Mouse (Mus musculus) layer of hippocampus, postnatal 25 days (tissue): Measurements from ENCODE around the gene Camta1. TPM values are rescaled to one million over a fixed set of nuclear protein-coding genes. Genes with fewer than 3 reads are reported as not detected.

Experiments used
- DNase-seq, 2 experiments: peaks; one replicate each; pipeline ENCODE4 v3.0.0; 2022; ENCODE audit warnings: mixed read lengths in 2 of 2, low spot score in 1 of 2; ENCODE audit errors: extremely low spot score in 1 of 2
- total RNA-seq, 2 experiments: library from RNA; stranded (reverse); gene quantifications; 2 replicates each; pipeline ENCODE4 v1.2.3; 2021

Gene Camta1
- total RNA-seq, 2 experiments from 2014 or later: 244 to 251 TPM

DNA sequence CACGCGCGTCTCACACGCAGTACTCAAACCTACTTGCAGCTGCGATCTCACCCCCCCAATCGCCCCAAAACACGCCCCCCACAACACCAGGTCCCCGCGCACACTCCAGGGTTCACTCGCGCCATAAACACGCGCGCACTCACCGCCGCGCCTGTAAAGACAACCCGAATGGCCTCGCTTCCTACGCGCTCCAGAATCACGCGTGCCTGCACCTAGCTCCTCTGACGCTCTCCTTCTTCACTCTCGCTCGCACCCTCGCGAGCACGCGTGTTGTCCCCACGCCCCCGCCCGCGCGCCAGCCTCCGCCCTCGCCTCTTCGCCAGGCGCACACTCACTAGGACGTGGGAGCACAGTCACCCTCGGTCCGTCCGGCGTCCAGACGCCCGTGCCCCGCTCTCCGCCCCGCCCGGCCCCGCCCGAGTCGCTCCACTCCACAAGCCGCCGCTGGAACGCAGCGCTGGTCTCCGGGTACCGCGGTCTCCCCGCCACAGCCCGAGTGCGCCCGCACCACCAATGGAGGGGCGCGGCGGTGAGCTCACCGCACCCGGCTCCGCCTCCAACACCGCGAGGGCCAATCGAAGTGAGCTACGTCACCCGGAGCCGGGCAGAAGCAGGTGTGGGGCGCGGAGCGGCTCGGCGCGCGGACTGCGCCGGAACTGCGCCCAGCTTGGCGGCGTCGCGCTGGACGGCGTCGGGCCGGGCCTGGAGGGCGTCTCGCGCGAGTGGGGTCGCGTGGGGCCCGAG, 753.5 kb downstream of the Camta1 start:
- DNase-seq: peak; percentile 77 to 86

DNA sequence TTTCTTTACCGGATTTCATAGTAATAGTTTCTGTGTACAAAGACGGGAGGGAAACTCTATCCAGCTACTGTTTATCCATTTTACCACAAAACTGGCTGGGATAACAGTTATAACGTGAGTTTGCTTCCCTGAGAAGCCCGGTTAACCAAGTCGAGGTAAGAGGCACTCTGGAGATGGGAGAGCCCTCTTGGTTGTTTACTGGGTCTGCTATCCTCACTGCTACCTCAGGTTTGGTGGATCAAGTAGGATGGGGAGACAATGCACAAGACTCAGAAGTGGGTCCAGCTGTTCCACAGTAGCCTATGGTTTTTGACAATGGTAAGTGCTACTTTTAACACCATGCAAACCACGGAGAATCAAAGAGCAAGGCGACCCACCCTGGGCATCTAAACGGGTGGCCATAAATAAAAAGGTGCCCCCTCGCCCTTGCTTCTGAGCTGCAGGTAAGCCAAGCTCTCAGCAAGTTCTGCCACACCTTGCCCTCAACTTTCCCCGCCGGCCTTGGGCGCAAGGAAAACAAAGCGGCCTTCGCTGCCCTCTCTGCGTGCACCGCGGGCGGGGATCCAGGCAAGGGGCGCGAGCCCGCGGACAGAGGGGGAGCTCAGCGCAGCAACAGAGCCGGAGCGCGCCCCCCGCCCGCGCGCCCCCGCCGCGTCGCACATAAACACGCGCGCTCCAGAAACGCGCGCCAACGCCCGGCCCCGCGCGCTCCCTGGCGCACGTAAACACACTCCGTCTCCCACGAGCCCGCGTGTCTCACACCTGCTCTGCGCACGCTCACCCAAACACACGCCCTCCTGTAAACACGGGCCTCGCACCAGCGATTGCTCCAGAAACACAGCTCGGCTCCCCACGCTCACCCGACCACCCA, 754.3 kb downstream of the Camta1 start:
- DNase-seq: peak; percentile 44 to 48

DNA sequence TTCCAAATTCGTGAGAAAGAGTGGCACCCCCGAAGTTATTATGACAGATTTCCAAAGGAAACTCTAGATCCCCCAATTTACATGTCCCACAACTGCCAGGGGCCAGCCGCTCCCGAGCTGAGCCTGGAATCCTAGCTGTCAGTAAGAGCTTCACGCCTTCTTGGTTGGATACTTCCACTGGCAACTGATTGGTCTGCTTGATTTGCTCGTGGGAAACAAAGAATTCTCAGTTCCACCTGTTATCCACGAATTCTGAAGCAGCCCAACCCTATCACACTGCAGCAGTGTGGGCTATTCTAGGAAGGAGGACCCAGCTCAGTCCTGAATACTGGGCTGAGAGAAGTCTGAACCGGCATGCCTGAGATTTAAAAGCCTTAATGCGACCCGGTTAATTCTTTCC, 755.2 kb downstream of the Camta1 start:
- no peak for DNase-seq

DNA sequence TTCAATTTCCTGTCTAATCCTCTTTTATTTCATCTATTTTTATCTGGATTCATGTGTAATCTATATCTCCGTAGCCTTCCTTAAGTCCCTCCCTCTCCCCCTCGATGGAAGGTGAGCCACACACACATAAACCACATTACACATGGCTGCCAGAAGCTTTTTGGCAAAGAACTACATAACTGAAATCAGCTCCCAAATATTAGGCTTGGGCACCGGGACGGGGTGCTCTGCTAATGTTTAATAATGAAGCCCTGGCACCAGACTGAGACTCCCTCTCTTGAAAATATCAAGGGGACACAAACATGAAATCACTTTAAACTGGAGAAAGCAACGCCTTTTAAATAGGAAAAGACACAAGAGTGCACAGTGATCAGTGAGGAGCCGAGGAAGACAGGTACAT, 755.8 kb downstream of the Camta1 start:
- DNase-seq: no peak

DNA sequence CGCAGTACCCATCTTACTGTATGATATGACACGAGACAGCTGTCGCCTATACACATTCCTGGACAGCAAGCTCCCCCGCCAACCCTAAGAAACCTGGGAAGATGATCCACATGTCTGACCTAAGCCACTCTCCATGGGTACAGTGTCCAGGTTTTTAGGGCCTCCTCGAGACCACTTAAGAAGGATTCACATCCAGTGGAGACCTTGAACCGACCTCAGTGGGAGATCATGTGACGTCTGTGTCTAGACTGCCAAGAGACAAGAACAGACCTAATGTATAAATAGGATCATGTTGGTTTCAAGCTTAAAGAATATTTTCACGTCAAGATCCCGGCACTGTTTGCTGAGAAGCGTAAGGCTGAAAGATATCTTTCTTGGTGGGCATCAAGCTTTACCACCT, 757.5 kb downstream of the Camta1 start:
- no peak for DNase-seq

DNA sequence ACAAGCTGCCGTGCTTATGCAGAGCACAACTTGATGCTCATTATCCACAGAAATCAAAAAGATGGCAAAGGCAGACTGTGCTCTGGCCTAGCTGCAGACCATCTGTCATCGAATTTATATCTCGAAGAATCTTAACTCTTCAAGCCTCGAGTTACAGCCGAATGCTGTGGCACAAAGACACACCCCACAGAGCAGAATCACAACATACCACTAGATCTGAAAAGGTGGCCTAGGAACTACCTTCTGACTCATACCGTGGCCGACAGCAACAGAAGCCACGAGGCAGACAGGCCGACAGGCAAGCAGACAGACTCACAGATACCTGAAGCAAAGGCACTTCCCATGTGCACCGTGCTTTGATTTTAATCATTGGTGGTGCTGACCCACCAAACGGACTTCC, 758.0 kb downstream of the Camta1 start:
- DNase-seq: no peak

DNA sequence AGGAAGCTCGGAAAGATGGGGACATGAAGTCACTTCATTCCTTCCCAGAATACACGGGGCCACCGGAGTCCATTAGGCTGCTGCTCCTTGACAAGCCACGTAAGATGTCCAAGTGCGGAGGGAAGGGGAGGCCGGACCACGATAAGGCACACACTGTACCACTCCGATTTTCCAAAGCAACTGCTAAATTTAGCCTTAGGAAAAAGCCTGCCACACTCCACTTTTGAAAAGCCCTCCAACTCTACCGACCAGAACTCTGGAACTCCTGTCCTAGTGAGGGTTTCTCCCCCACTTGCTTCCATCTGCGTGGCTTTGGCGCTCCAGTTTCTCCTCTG, 764.6 kb downstream of the Camta1 start:
- DNase-seq: no peak

DNA sequence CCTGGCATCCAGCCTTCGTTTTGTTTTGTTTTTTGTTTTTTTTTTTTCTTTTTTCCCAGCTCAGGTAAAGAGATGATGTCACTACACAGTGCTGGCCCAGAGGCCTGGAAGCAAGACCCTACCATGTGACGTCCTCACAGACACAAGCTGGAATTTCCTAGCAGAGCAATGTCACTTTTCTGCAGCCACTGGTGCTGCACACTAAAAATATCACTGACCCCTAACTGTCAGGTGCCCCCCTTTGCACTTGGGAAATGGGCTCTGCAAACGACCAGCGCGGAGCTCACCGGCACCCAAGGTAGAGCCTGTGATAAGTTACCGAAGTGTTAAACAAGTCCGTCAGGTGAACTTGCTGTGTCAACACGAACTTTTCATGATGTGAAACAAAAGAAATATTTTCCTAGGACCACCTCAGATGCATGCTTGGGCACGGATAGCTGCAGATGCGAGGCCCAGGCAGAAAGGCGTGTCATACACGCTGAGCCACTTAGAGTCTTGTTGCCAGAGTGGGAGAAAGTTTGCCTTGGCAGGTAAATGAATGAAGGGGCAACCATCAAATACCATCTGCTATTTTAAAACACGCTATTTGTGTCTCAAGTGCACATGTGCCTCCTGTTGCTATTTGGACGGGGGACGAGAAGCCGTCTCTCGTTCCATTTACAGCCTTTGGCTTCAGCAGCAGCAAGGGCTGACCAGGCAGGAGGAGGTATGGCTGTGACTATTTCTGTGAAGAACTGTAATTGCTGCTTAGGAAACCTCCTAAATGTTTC, 765.2 kb downstream of the Camta1 start:
- no peak for DNase-seq

DNA sequence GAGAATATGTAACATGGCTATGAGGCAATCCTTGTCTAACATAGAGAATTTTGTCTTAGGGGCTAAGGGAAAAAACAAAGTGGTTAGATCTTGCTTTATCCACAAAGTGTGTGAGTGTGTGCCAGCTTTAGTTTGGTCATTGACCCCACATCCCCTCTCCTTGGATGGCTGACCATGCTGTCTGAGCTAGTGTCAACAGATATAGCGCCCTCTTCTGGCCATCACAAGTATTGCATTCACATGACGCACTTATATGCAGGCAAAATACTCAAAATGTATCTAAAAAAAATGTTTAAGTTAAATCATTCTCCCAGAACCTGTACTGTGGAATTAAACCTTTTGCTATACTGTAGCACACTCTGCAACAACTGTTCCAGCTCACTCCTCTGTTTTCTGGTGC, 766.5 kb downstream of the Camta1 start:
- DNase-seq: peak in 1 of 2 experiments; percentile 60

DNA sequence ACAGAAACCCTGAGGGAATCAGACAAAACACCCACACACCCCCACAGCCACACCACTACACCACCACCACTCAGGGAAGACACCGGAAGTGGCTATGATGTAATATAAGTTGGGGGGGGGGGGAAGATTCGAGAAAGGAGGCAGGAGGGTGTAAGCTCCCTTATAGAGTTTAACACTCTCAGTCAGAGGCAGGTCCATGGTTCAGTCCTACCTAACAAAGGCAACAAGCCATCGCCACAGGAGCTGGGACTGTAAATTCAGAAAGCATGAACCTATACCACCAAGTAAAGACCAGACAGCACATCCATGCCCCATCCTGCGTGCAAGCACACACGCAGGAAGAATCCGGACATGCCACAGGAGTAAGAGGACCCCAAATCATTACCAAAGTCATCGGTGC, 772.4 kb downstream of the Camta1 start, which contains the start of gene Gm13090:
Gene Gm13090 (plus strand): TSS at position 301 of the 400 bp plus-strand sequence.
- DNase-seq: no peak

DNA sequence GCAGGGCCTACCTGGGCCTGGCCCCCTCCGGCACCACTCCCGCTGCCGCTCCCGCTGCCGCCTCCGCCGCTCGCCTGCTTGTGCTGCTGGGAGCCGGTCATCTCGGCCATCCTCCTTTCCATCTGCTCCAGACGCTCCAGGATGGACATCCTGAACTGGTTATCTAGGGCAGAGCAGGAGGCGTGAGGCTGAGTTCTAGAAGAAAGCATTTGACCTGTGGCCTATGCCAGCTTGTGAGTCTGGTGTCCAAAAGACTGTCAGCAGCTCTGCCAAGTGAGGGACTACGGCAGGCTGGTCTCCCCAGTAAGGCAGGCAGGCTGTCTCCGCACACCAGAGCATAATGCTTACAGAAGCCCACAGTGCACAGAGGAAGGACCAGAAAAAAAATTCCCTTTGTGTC, 772.9 kb downstream of the Camta1 start:
- DNase-seq: no peak

DNA sequence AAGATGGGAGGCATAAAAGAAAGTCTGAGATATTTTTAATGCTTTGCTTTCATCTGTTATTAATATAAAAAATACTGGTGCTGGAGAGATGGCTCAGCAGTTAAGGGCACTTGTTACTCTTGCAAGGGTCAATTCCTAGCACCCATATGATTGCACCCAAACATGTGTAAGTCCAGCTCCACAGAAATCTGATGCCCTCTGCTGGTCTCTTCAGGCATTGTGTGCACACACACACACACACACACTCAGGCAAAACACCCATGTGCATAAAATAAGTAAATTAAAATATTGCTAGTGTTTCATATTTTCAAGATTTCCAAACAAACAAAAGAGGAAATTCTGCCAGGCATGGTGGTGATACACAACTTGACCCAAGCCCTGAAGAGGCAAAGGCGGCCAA, 774.3 kb downstream of the Camta1 start:
- DNase-seq: no peak

DNA sequence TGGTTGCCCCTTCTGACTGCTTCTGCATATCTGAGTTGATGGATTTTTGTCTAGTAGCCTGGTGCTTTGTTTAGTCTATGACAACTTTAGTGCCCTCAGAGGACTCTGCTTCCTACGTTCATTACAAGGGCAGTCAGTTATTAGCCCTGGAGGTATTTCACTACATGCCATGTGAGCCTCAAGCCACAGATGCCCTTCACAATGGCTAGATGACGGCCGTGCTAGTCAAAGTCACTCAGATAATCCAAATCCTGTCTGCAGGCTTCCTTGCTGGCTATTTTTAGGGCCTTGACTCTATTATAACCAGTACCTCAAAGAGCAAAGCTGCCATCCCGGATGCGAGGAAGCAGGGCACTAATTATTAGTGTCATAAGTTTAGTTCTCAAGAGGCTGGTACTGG, 778.6 kb downstream of the Camta1 start:
- DNase-seq: no peak

DNA sequence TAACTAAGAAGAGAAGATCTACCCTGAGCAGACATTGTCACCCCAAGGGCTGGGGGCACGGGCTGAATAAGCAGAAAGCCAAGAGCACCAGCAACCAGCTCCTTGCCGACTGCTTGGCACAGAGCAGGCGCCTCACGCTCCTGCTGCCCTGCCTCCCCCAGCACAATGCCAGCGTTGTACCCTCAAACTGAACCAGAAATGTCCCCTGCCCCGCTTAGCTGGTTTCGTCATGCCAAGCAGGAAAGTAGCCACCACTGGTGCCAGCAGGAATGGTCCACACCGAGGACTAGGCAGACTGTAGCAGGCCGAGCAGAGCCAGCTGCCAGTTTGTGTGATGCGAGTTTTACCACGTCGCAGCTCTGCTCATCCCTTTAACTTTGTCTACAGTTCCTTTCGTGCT, 779.7 kb downstream of the Camta1 start:
- DNase-seq: no peak

DNA sequence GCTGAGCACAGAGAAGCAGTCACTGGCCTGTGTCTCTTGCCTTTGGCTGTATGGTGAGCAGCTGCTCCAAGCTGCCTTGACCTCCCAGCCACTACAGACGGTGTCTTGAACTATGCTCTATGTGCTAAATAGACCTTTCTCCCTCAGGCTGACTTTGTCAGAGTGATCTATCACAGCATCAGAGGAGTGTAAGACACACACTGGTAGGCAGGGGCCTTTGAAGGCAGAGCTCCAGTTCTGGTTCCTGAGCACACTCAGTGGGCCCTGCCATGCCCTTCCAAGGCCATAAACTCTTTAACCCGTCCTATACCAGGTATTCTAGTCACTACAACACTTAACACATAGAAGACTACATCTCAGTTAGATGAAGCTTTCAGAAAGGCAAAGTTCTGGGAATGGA, 780.3 kb downstream of the Camta1 start:
- DNase-seq: no peak

DNA sequence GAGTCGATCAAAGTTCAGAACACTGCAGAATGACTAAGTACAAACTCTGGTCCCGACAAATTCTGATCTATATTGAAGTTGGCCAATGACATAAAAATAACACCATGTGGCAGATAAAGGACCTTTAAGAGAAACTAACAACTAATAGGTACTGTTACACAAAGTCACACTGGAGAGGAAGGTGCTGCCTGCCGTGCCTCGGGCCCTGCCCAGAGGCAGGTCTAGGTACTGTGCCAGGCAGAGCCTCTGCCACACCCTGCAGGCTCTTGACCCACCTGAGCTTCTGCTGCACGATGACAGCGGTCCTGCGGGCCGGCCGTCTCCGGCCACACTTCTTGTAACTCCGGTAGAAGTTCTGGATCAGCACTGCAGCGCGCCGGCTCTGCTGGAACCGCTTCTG, 786.9 kb downstream of the Camta1 start:
- DNase-seq: no peak

DNA sequence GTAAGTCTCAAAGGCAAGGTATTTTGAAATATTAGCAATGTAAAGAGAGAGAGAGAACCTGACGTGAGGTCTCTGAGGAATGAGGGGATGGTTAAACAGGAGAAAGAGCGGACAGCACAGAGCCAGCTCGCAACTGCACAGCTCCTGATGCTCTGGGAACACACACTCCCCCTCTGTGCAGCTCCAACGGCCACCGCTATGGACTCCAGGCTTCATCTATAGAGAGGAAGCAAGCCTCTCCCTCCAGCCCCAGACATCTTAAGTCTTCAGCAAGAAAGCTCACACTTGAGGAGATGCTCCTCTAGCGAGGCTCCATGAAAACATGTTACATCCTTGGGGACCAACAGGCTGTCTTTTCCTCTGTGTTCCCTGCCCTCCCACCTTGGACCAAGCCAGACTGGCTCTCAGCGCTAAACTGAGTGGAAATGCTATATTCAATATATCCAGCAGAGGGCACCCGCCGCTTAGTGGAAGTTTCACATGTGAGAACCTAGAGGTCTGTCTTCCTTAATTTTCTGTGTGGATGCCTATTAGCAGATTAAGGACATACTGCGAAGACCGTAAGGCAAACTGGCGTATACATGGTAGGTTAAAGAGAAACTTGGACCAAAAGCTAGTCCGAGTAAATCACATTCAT, 788.5 kb downstream of the Camta1 start:
- peak; percentile 61 to 85 for DNase-seq

DNA sequence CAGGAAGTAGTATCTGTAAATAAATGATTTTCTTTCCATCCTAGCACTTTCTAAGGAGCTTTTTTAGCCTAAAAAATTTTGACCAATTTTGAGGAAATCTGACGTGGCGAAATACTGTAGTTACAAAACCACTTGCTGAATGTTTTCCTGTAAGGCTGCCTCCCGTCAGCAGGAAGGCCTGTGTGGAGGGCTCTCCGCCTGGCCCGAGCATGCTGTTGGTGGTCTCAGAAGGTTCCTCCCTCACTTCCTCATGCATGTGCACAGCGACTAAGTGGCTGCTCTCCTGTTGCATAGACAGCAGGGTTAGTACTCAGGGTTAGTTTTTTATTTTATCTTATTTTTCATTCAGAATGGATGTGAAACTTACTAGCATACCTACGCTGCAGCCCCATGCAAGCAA, 790.7 kb downstream of the Camta1 start:
- DNase-seq: no peak

DNA sequence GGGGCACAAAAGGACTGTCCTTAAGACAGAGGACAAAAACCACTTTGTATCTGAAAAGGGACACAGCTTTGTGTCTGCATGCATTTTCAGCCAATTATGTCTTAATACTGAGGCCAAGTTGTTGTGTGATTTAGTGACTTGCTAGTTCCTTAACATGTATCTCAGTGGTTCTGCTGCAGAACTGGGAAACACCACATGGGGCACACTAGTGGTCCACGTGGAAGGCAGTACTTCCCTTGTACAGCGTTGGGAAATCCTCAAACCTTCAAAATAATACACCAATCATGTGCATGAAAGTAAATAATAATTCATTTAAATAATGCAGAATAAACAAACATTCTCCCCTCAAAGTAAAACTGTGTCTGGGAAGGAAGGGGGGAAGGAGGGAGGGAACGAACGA, 792.9 kb downstream of the Camta1 start:
- no peak for DNase-seq

DNA sequence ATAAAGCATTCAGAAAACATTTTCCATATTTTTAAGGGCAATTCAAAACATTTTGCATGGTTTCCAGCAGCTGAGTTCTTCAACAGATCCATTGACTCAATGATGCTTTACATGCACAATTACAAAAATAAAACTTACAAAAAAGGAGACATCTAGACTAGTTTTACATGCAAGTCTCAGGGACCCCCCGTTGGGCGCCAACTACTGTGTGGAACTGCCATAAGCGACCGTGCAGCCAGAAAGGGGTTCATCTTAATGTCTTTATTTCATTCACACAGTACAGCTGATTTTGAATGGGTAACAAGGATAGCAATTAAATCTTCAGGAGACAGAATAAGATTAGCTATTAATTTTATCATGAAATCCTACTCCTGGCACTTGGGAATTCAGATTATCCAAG, 802.1 kb downstream of the Camta1 start:
- no peak for DNase-seq

DNA sequence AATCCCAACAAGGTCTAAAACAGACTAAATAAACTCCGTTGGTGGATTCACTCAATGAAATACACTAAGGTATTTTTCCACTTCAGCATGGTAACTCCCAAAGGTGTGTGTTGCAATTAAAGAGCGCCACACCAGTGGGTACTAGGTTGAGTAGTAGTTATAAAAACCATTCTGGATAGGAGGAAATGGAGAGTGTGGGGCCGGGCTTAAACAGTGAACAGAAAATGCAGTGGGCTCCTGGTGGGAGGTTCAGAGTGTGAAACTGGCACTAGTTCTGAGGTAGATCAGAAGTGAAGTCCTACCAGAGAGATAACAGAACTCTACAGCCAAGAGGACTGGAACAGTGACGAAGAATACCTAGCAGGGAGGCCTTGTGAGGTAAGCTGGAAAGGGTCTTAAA, 803.0 kb downstream of the Camta1 start:
- no peak for DNase-seq
